Mouse (Mus musculus) limb, embryonic 13.5 days (tissue): Measurements from ENCODE around the gene Zfp579. TPM values are rescaled to one million over a fixed set of nuclear protein-coding genes. Genes with fewer than 3 reads are reported as not detected.

Experiments
- ATAC-seq: fragments of 200-750 bp; cut with Nextera tagmentation; 2 replicates; pipeline ENCODE4 v1.8.0; 2017; ENCODE audit warnings: low read depth, moderate number of reproducible peaks, moderate TSS enrichment; ENCODE audit not compliant: low FRiP score
- H3K27ac ChIP-seq: fragments of 300-500 bp; sonication (generic); 2 replicates; pipeline ENCODE4 v1.5.1; 2015; ENCODE audit warnings: inconsistent platforms, mild to moderate bottlenecking, moderate library complexity
- H3K27me3 ChIP-seq: fragments of 300-500 bp; sonication (generic); 2 replicates; pipeline ENCODE4 v1.6.1; 2015; ENCODE audit warnings: mild to moderate bottlenecking, inconsistent platforms
- H3K36me3 ChIP-seq: fragments of 300-500 bp; sonication (generic); 2 replicates; pipeline ENCODE4 v1.6.1; 2015; ENCODE audit warnings: inconsistent platforms, mild to moderate bottlenecking, moderate library complexity
- H3K4me1 ChIP-seq: fragments of 300-500 bp; sonication (generic); 2 replicates; pipeline ENCODE4 v1.6.1; 2015; ENCODE audit warnings: inconsistent platforms
- H3K4me2 ChIP-seq: fragments of 300-500 bp; sonication (generic); replicated peaks from 2 replicates; pipeline ENCODE4 v1.6.1; 2015; ENCODE audit warnings: inconsistent platforms, mild to moderate bottlenecking, moderate library complexity
- H3K4me3 ChIP-seq: fragments of 300-500 bp; sonication (generic); 2 replicates; pipeline ENCODE4 v1.5.1; 2015; ENCODE audit warnings: moderate library complexity, mild to moderate bottlenecking, inconsistent platforms
- H3K9ac ChIP-seq: fragments of 300-500 bp; sonication (generic); 2 replicates; pipeline ENCODE4 v1.6.1; 2015; ENCODE audit warnings: mild to moderate bottlenecking, inconsistent platforms
- H3K9me3 ChIP-seq: fragments of 300-500 bp; sonication (generic); 2 replicates; pipeline ENCODE4 v1.6.1; 2016; ENCODE audit warnings: inconsistent platforms
- WGBS: fragments of 180-500 bp; shearing (Covaris S2); methylation state at CpG from one replicate; pipeline ENCODE4 v1.1.7; 2015; 5-methylcytosine and 5-hydroxymethylcytosine counted together
- polyA plus RNA-seq: library from polyadenylated mRNA; unstranded; fragments of >200 nt; fragmentation: Nextera tagmentation; extraction: Ambion mirVana; gene quantifications from 2 replicates; pipeline ENCODE4 v1.2.1, GENCODE M21; 2015

Zfp579 gene
- polyA plus RNA-seq: 35.3 and 38.5 TPM in 2 replicates

DNA sequence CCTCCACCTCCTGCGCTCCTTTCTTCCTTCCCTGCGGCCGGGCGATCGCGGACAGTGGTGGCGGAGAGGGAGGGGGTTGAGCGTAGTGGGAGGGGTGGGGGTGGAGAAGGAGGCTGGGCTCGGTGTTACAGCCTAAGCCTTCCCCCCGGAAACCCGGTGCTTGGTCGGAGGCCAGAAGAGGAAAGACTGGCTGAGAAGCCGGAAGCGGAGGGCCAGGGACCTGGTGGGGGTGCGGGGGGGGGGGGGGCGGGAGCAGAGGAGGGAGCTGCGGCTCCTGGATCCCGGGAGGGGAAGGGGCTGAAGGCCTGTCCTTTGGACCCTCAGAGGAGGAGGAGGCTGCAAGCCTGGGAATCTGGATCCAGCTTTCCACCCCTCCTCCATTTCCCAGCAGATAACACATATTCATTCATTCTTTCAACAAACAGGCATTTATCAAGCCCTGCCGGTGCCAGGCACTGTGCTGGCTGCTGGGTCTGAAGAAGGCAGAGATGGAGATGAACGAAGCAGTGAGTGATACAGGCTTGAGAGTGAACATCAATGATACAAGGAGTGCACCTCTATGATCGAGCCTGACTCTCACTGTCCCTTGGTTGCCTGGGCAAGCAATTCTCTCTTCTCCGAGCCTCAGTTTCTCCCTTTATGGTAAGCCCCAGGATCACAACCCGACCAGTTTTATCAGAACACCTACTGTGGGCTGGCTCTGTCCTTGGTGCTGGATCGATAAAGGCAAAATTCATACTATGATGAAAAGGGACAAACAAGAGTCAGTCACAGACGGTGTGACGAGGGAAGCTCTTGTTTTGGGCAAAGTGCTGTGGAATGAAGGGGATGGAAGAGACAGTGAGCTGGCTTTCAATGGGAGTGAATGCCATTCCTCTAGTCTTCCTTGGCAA lies at the start of gene Zfp579:
Gene Zfp579 (minus strand): TSS at position 156 of the 893 bp plus-strand sequence.
- Histone ChIP-seq H3K9me3 (peaks cover 4% of the 10 kb centered on the region; the same call in 1 of the 2 replicates), H3K4me1 (peaks cover 27% of the 10 kb centered on the region), H3K4me2 (peak within 1 kb of the TSS; percentile 85), H3K27ac (peak within 1 kb of the TSS; percentile 39; the same call in 1 of the 2 replicates), H3K9ac (peak within 1 kb of the TSS; percentile 83), H3K36me3 (peaks cover 33% of the 10 kb centered on the region), H3K27me3 (peaks cover 25% of the 10 kb centered on the region), H3K4me3 (peak within 1 kb of the TSS; percentile 81)
- peak; percentile 86 for ATAC-seq
- WGBS: 7% methylated on average over 14 of the region's 26 CpGs

- no peaks in the 10 kb centered on the region for H3K4me1 ChIP-seq
- no peaks in the 10 kb centered on the region for H3K9me3 ChIP-seq
- peaks cover 11% of the 10 kb centered on the region; the same call in 1 of the 2 replicates for H3K36me3 ChIP-seq
- no peak overlapping the region for H3K4me3 ChIP-seq
- H3K27ac ChIP-seq: no peak overlapping the region
- H3K9ac ChIP-seq: no peak overlapping the region
- WGBS: 77% methylated on average over 2 of the region's 2 CpGs
- no peak overlapping the region for H3K4me2 ChIP-seq
- ATAC-seq: no peak
- H3K27me3 ChIP-seq: no peaks in the 10 kb centered on the region
Observed at GRCm38 (mm10) chr7:5044981-5045380, 49.0 kb upstream of the Zfp579 start.

DNA sequence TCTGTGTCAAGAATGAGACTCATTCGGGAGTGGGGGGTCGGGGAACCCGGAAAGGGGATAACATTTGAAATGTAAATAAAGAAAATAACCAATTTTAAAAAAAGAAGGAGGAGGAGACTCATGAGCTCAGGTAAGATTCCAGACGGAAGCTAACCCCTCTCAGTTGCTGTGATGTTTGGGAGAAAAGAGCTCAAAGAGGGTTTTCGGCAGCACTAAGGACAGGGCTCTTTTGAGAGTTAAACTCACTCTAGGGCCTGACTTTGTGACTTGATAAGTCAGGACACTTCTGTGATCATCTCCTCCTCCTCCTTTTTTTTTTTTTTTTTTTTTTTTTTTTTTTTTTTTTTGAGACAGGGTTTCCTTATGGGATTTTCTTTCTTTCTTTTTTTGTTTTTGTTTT lies 43.0 kb upstream of the Zfp579 start:
- Histone ChIP-seq H3K36me3 (peaks cover 43% of the 10 kb centered on the region), H3K4me2 (peak overlapping the region; percentile 65), H3K27ac (peak overlapping the region; percentile 92), H3K27me3 (no peaks in the 10 kb centered on the region), H3K4me3 (peak overlapping the region; percentile 58), H3K9ac (peak overlapping the region; percentile 75), H3K4me1 (0 out of 2 replicates have a peak, but pooled peaks cover 2% of the 10 kb centered on the region), H3K9me3 (peaks cover 18% of the 10 kb centered on the region)
- 39% methylated on average over 5 of the region's 5 CpGs for WGBS
- ATAC-seq: no peak

DNA sequence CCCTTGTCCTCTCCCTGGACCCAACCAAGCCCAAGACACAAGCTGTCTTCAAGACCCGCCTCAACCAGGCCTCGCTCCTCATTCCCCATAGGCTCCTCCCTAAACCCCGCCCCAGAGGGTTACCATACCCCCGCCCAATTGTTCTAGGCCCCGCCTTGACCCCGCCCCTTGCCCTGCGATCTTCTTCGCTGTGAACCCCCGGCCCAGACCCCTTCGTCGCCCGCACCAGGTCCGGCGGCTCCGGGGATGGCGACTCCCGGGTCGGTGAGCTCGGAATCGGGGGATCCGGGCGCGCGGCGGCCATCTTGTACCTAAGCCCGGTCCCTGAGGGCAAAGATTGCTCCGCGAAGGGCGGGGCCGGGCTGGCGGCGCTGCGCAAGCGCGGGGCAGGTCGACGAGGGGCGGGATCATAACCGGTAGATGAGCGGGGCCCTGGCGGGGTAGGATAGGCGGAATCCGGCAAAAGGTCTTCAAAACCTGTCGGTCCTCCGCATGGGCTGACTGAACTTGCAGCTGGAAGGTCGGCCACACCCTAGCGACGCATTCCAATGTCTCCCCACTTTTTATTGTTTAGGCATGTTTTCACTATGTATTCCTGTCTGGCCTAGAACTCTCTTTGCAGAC lies 42.3 kb upstream of the Zfp579 start, which contains the start of gene Zfp784:
Gene Zfp784 (minus strand): TSS at position 338 of the 624 bp plus-strand sequence.
- Histone ChIP-seq H3K9me3 (peaks cover 23% of the 10 kb centered on the region), H3K4me1 (0 out of 2 replicates have a peak, but pooled peaks cover 2% of the 10 kb centered on the region), H3K36me3 (peaks cover 50% of the 10 kb centered on the region), H3K9ac (peak within 1 kb of the TSS; percentile 75), H3K27ac (peak within 1 kb of the TSS; percentile 92), H3K27me3 (no peaks in the 10 kb centered on the region), H3K4me3 (peak within 1 kb of the TSS; percentile 58), H3K4me2 (peak within 1 kb of the TSS; percentile 65)
- peak; percentile 96 for ATAC-seq
- WGBS: 1% methylated on average over 47 of the region's 48 CpGs

DNA sequence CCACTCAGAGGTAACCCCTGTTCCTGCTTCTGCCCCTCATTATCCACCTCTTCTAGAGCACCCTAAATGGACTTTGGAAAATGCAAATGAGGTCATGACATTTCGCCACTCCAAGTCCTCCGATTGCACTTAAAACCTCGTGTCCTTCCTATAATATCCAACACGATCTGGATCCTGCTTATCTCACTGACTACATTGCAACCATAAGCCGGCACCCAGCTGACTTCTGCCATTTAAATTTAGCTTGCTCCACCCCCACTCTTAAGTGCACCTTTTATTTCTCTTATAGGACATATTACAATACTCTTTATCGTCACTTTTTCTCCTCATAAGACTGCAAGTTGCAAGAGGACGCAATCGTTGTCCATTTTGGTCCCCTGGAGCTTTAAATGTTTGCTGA lies 41.5 kb upstream of the Zfp579 start:
- Histone ChIP-seq H3K4me3 (peak overlapping the region; percentile 58), H3K27ac (peak overlapping the region; percentile 92), H3K9me3 (peaks cover 31% of the 10 kb centered on the region), H3K9ac (peak overlapping the region; percentile 75; the same call in 1 of the 2 replicates), H3K4me2 (peak overlapping the region; percentile 65), H3K4me1 (0 out of 2 replicates have a peak, but pooled peaks cover 2% of the 10 kb centered on the region), H3K27me3 (no peaks in the 10 kb centered on the region), H3K36me3 (peaks cover 58% of the 10 kb centered on the region)
- ATAC-seq: no peak
- WGBS: 91% methylated on average over 8 of the region's 8 CpGs

- ATAC-seq: no peak
- H3K4me3 ChIP-seq: no peak overlapping the region
- peaks cover 35% of the 10 kb centered on the region for H3K9me3 ChIP-seq
- no peak overlapping the region for H3K27ac ChIP-seq
- H3K9ac ChIP-seq: no peak overlapping the region
- H3K27me3 ChIP-seq: no peaks in the 10 kb centered on the region
- 93% methylated on average over 7 of the region's 7 CpGs for WGBS
- 0 out of 2 replicates have a peak, but pooled peaks cover 2% of the 10 kb centered on the region for H3K4me1 ChIP-seq
- peaks cover 62% of the 10 kb centered on the region for H3K36me3 ChIP-seq
- no peak overlapping the region for H3K4me2 ChIP-seq
Observed at GRCm38 (mm10) chr7:5037026-5037425, 41.1 kb upstream of the Zfp579 start.

GRCm38 (mm10) chr7:5036136-5036535 lies 40.2 kb upstream of the Zfp579 start:
- Histone ChIP-seq H3K36me3 (peaks cover 65% of the 10 kb centered on the region), H3K9me3 (peaks cover 44% of the 10 kb centered on the region), H3K4me3 (no peak overlapping the region), H3K9ac (no peak overlapping the region), H3K27ac (no peak overlapping the region), H3K27me3 (no peaks in the 10 kb centered on the region), H3K4me1 (0 out of 2 replicates have a peak, but pooled peaks cover 2% of the 10 kb centered on the region), H3K4me2 (no peak overlapping the region)
- WGBS: 93% methylated on average over 9 of the region's 9 CpGs
- no peak for ATAC-seq

GRCm38 (mm10) chr7:5035628-5036027 lies 39.7 kb upstream of the Zfp579 start:
- peaks cover 49% of the 10 kb centered on the region for H3K9me3 ChIP-seq
- H3K27me3 ChIP-seq: no peaks in the 10 kb centered on the region
- H3K9ac ChIP-seq: no peak overlapping the region
- no peak for ATAC-seq
- H3K4me2 ChIP-seq: no peak overlapping the region
- H3K36me3 ChIP-seq: peaks cover 68% of the 10 kb centered on the region
- WGBS: 95% methylated on average over 17 of the region's 17 CpGs
- H3K4me3 ChIP-seq: no peak overlapping the region
- 0 out of 2 replicates have a peak, but pooled peaks cover 2% of the 10 kb centered on the region for H3K4me1 ChIP-seq
- H3K27ac ChIP-seq: no peak overlapping the region

DNA sequence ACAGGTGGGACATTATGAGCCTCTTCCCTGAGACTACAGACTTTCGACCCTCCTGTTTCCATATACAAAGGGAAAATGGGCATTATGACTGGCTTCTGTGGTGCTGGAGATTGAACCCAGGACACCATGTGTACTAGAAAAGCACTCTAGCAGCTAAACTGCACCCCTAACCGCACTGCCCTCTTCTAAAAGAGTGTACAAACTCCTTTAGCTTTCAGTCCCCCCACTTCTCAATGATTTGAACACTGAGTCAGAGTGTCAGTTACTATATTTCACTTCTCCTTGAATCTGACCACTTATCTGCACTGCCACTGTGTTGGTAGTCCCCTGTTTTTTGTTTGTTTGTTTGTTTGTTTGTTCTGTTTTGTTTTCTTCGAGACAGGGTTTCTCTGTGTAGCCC lies 37.9 kb upstream of the Zfp579 start, which contains the start of gene 4632433K11Rik:
Gene 4632433K11Rik (plus strand): TSS at position 301 of the 400 bp plus-strand sequence.
- Histone ChIP-seq H3K36me3 (peaks cover 83% of the 10 kb centered on the region), H3K9ac (no peak within 1 kb of the TSS), H3K27me3 (no peaks in the 10 kb centered on the region), H3K9me3 (peaks cover 67% of the 10 kb centered on the region), H3K27ac (0 out of 2 replicates have a peak within 1 kb of the TSS, but pooled peaks have one; percentile 1), H3K4me3 (no peak within 1 kb of the TSS), H3K4me1 (no peaks in the 10 kb centered on the region), H3K4me2 (no peak within 1 kb of the TSS)
- 95% methylated on average over 3 of the region's 3 CpGs for WGBS
- no peak for ATAC-seq

- Histone ChIP-seq H3K36me3 (peaks cover 98% of the 10 kb centered on the region), H3K9me3 (peaks cover 66% of the 10 kb centered on the region), H3K27me3 (no peaks in the 10 kb centered on the region), H3K27ac (no peak overlapping the region), H3K4me1 (no peaks in the 10 kb centered on the region), H3K9ac (no peak overlapping the region), H3K4me2 (no peak overlapping the region), H3K4me3 (no peak overlapping the region)
- no peak for ATAC-seq
- 81% methylated on average over 43 of the region's 46 CpGs for WGBS
Observed at GRCm38 (mm10) chr7:5031496-5031895, 35.5 kb upstream of the Zfp579 start.

DNA sequence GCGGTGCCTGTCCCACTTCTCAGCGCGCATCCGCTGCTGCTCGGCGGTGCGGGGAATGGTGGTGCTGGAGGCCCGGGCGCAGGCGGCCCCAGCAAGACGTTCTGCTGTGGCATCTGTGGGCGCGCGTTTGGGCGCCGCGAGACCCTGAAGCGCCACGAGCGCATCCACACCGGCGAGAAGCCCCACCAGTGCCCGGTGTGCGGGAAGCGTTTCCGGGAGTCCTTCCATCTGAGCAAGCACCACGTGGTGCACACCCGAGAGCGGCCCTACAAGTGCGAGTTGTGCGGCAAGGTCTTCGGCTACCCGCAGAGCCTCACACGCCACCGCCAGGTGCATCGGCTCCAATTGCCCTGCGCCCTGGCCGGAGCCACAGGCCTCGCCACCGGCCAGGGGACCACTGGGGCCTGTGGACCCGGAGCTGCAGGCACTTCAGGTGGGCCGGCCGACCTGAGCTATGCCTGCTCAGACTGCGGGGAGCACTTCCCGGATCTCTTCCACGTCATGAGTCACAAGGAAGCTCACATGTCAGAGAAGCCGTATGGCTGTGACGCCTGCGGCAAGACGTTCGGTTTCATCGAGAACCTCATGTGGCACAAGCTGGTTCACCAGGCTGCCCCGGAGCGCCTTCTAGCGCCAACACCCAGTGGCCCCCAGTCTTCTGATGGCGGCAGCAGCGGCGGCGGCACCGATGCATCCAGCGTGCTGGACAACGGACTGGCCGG lies 34.8 kb upstream of the Zfp579 start:
- H3K9ac ChIP-seq: no peak overlapping the region
- no peak overlapping the region for H3K27ac ChIP-seq
- no peaks in the 10 kb centered on the region for H3K27me3 ChIP-seq
- peaks cover 59% of the 10 kb centered on the region for H3K9me3 ChIP-seq
- no peaks in the 10 kb centered on the region for H3K4me1 ChIP-seq
- 0 out of 2 replicates have a peak overlapping the region, but pooled peaks have one; percentile 3 for H3K4me3 ChIP-seq
- WGBS: 85% methylated on average over 63 of the region's 63 CpGs
- H3K36me3 ChIP-seq: peaks cover 98% of the 10 kb centered on the region
- no peak overlapping the region for H3K4me2 ChIP-seq
- no peak for ATAC-seq
